In the genomic region with DNA sequence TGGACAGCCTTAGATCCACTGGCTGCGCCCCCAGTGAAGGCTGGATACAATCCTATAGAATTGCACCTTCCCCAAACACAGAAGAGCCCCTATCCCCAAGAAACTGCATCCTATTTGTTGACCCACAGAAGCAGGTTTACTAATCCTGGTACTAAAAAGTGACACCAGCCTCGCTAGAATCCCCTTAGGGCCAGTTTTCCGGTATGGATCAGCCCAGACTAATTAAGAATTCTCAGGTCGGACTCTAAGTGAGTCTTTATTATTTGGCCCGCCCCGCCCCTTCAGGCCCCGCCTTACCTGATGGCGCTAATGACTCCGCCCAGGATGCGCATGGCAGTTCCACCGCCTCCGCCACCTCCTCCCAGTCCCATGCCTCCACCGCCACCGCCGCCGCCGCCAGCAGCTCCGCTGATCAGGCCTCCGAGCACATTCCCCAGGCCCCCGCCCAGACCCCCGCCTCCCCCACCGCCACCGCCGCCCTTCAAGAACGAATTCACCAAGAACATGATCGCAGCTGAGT, we compare ENCODE assay signal across 8 mouse cellular contexts. TPM values are rescaled to one million over a fixed set of nuclear protein-coding genes. Genes with fewer than 3 reads are reported as not detected.
DNase-seq lines count a peak whose midpoint lies in the region; ATAC-seq and TF ChIP-seq lines count a peak whose summit lies in the region.

No protein-coding gene starts in this region.

- H3K36me3 ChIP-seq in embryonic facial prominence, embryonic 13.5 days = peaks cover 37% of the 10 kb centered on the region
- peaks cover 42% of the 10 kb centered on the region for H3K36me3 ChIP-seq in heart, embryonic 14.5 days (ENCODE audit: control insufficient read depth, insufficient read depth, low read length)
- H3K36me3 ChIP-seq in kidney, postnatal 0 days (ENCODE audit: insufficient read depth, low read length) = peaks cover 25% of the 10 kb centered on the region
- peaks cover 12% of the 10 kb centered on the region for H3K36me3 ChIP-seq in liver, embryonic 16.5 days (ENCODE audit: control insufficient read depth, insufficient read depth)
- 0 out of 2 replicates have a peak, but pooled peaks cover 5% of the 10 kb centered on the region for H3K36me3 ChIP-seq in neural tube, embryonic 11.5 days (ENCODE audit: control insufficient read depth, insufficient read depth, low read length)
- peaks cover 27% of the 10 kb centered on the region for H3K36me3 ChIP-seq in stomach, embryonic 15.5 days

- 1% methylated on average over 23 of the region's 26 CpGs for WGBS in embryonic facial prominence, embryonic 13.5 days
- WGBS in heart, embryonic 14.5 days = 1% methylated on average over 26 of the region's 26 CpGs
- 1% methylated on average over 25 of the region's 26 CpGs for WGBS in kidney, postnatal 0 days
- 1% methylated on average over 25 of the region's 26 CpGs for WGBS in liver, embryonic 16.5 days (ENCODE audit: insufficient replicate concordance)
- WGBS in neural tube, embryonic 11.5 days = under 1% methylated on average over 22 of the region's 26 CpGs
- 2% methylated on average over 25 of the region's 26 CpGs for WGBS in stomach, embryonic 15.5 days

- peak overlapping the region; percentile 80 for H3K4me2 ChIP-seq in embryonic facial prominence, embryonic 13.5 days
- H3K4me2 ChIP-seq in heart, embryonic 14.5 days (ENCODE audit: low read length) = peak overlapping the region; percentile 87
- H3K4me2 ChIP-seq in kidney, postnatal 0 days (ENCODE audit: low read length) = peak overlapping the region; percentile 83
- peak overlapping the region; percentile 90 for H3K4me2 ChIP-seq in liver, embryonic 16.5 days (ENCODE audit: low read depth, low read length)
- peak overlapping the region; percentile 81 for H3K4me2 ChIP-seq in neural tube, embryonic 11.5 days (ENCODE audit: low read depth)
- H3K4me2 ChIP-seq in stomach, embryonic 15.5 days = peak overlapping the region; percentile 68

- peak overlapping the region; percentile 84 for H3K9ac ChIP-seq in embryonic facial prominence, embryonic 13.5 days
- H3K9ac ChIP-seq in heart, embryonic 14.5 days (ENCODE audit: low read length) = peak overlapping the region; percentile 86
- H3K9ac ChIP-seq in kidney, postnatal 0 days (ENCODE audit: low read depth, low read length) = peak overlapping the region; percentile 81
- H3K9ac ChIP-seq in liver, embryonic 16.5 days (ENCODE audit: low read depth, low read length) = peak overlapping the region; percentile 80
- peak overlapping the region; percentile 64 for H3K9ac ChIP-seq in neural tube, embryonic 11.5 days (ENCODE audit: low read length)
- H3K9ac ChIP-seq in stomach, embryonic 15.5 days = peak overlapping the region; percentile 19; the same call in 1 of the 2 replicates

- no peak for TF ChIP-seq CTCF in kidney, postnatal 0 days (IDR thresholded peaks at IDR 0.05; ENCODE audit: low read depth)

- peak; percentile 33; the same call in 1 of the 2 replicates for ATAC-seq in embryonic facial prominence, embryonic 13.5 days (ENCODE audit: insufficient number of reproducible peaks, insufficient read depth, low FRiP score, low TSS enrichment, low read depth)
- ATAC-seq in heart, embryonic 14.5 days (ENCODE audit: insufficient number of reproducible peaks, insufficient read depth, low FRiP score, low read depth) = peak; percentile 52
- ATAC-seq in kidney, postnatal 0 days (replicated peaks; ENCODE audit: low FRiP score, low read depth) = 0 out of 2 replicates have a peak, but pooled peaks have one; percentile 25
- ATAC-seq in liver, embryonic 16.5 days (ENCODE audit: low read depth) = peak; percentile 82
- ATAC-seq in neural tube, embryonic 11.5 days (ENCODE audit: insufficient read depth, low FRiP score, low TSS enrichment) = 0 out of 2 replicates have a peak, but pooled peaks have one; percentile 37
- peak; percentile 69 for ATAC-seq in stomach, embryonic 15.5 days (ENCODE audit: insufficient read depth, low FRiP score, low read depth)

- no peaks in the 10 kb centered on the region for H3K9me3 ChIP-seq in embryonic facial prominence, embryonic 13.5 days
- no peaks in the 10 kb centered on the region for H3K9me3 ChIP-seq in heart, embryonic 14.5 days (ENCODE audit: control insufficient read depth, low read length)
- H3K9me3 ChIP-seq in kidney, postnatal 0 days (replicated peaks; ENCODE audit: low read length) = no peaks in the 10 kb centered on the region
- H3K9me3 ChIP-seq in liver, embryonic 16.5 days (replicated peaks; ENCODE audit: control insufficient read depth, low read length) = no peaks in the 10 kb centered on the region
- no peaks in the 10 kb centered on the region for H3K9me3 ChIP-seq in neural tube, embryonic 11.5 days (ENCODE audit: control insufficient read depth, low read length)
- H3K9me3 ChIP-seq in stomach, embryonic 15.5 days = no peaks in the 10 kb centered on the region

- peaks cover 21% of the 10 kb centered on the region for H3K4me1 ChIP-seq in embryonic facial prominence, embryonic 13.5 days
- H3K4me1 ChIP-seq in heart, embryonic 14.5 days (ENCODE audit: control insufficient read depth in 2 of 2, insufficient read depth in 2 of 2, low read length in 2 of 2) = peaks cover 12 to 16% of the 10 kb centered on the region in 2 experiments
- peaks cover 20% of the 10 kb centered on the region for H3K4me1 ChIP-seq in kidney, postnatal 0 days (replicated peaks; ENCODE audit: insufficient read depth, low read length)
- H3K4me1 ChIP-seq in liver, embryonic 16.5 days (ENCODE audit: control insufficient read depth, low read depth, low read length) = peaks cover 26% of the 10 kb centered on the region
- H3K4me1 ChIP-seq in neural tube, embryonic 11.5 days (ENCODE audit: control insufficient read depth, insufficient read depth, low read length) = peaks cover 7% of the 10 kb centered on the region
- peaks cover 25% of the 10 kb centered on the region for H3K4me1 ChIP-seq in stomach, embryonic 15.5 days

- peak overlapping the region; percentile 81 for H3K4me3 ChIP-seq in embryonic facial prominence, embryonic 13.5 days
- H3K4me3 ChIP-seq in heart, embryonic 14.5 days (ENCODE audit: control insufficient read depth in 1 of 2, insufficient read depth in 1 of 2, low read depth in 1 of 2, low read length in 2 of 2) = peak overlapping the region; percentile 71 to 75
- H3K4me3 ChIP-seq in kidney, postnatal 0 days (replicated peaks; ENCODE audit: low read depth, low read length) = peak overlapping the region; percentile 70
- H3K4me3 ChIP-seq in liver, embryonic 16.5 days (ENCODE audit: low read depth, low read length) = peak overlapping the region; percentile 79
- H3K4me3 ChIP-seq in neural tube, embryonic 11.5 days (ENCODE audit: low read depth, low read length) = peak overlapping the region; percentile 66
- H3K4me3 ChIP-seq in stomach, embryonic 15.5 days (replicated peaks) = peak overlapping the region; percentile 86

- no peaks in the 10 kb centered on the region for H3K27me3 ChIP-seq in embryonic facial prominence, embryonic 13.5 days
- H3K27me3 ChIP-seq in heart, embryonic 14.5 days (ENCODE audit: control insufficient read depth, insufficient read depth, low read length) = no peaks in the 10 kb centered on the region
- H3K27me3 ChIP-seq in kidney, postnatal 0 days (ENCODE audit: insufficient read depth, low read length) = no peaks in the 10 kb centered on the region
- H3K27me3 ChIP-seq in liver, embryonic 16.5 days (ENCODE audit: control insufficient read depth, insufficient read depth, low read depth, low read length) = no peaks in the 10 kb centered on the region
- H3K27me3 ChIP-seq in neural tube, embryonic 11.5 days (ENCODE audit: control insufficient read depth, insufficient read depth, low read length) = no peaks in the 10 kb centered on the region
- H3K27me3 ChIP-seq in stomach, embryonic 15.5 days (replicated peaks) = no peaks in the 10 kb centered on the region

- peak overlapping the region; percentile 90 for H3K27ac ChIP-seq in embryonic facial prominence, embryonic 13.5 days
- H3K27ac ChIP-seq in heart, embryonic 14.5 days (replicated peaks in 1 of 2; ENCODE audit: control insufficient read depth in 1 of 2, insufficient read depth in 1 of 2, low read depth in 2 of 2, low read length in 2 of 2) = peak overlapping the region in 1 of 2 experiments; percentile 87; a peak in 2 of 4 replicates
- peak overlapping the region; percentile 94 for H3K27ac ChIP-seq in kidney, postnatal 0 days
- H3K27ac ChIP-seq in liver, embryonic 16.5 days (ENCODE audit: low read length) = peak overlapping the region; percentile 91
- 0 out of 2 replicates have a peak overlapping the region, but pooled peaks have one; percentile 14 for H3K27ac ChIP-seq in neural tube, embryonic 11.5 days (ENCODE audit: low read depth, low read length)
- H3K27ac ChIP-seq in stomach, embryonic 15.5 days = peak overlapping the region; percentile 94

- peak; percentile 85 for DNase-seq in CD4-positive helper T cell, adult 2 months (ENCODE audit: low read depth, low spot score)
- DNase-seq in adrenal gland, postnatal 14 days = peak; percentile 88
- DNase-seq in kidney, postnatal 0 days (ENCODE audit: low spot score) = peak; percentile 89
- DNase-seq in neural tube, embryonic 11.5 days (ENCODE audit: low spot score) = peak; percentile 65

RNA-seq across cellular contexts. Expression of a gene that starts 5.0 kb away (rescaled TPM):
- total RNA-seq in adrenal gland, postnatal 14 days (2021) = 526 and 534 TPM in 2 replicates
- polyA plus RNA-seq in embryonic facial prominence, embryonic 13.5 days (2015; fragmentation: Nextera tagmentation; extraction: Ambion mirVana) = 92.0 and 110 TPM in 2 replicates
- polyA plus RNA-seq in heart, embryonic 14.5 days (2014; fragmentation: Nextera tagmentation; extraction: Ambion mirVana) = 63.0 and 73.7 TPM in 2 replicates
- polyA plus RNA-seq in kidney, postnatal 0 days (2015; fragmentation: Nextera tagmentation; extraction: Ambion mirVana) = 121 and 122 TPM in 2 replicates
- polyA plus RNA-seq in liver, embryonic 16.5 days (2015; fragmentation: Nextera tagmentation; extraction: Ambion mirVana) = 29.6 and 30.7 TPM in 2 replicates
- 45.8 and 51.8 TPM in 2 replicates for polyA plus RNA-seq in neural tube, embryonic 11.5 days (2014; fragmentation: Nextera tagmentation; extraction: Ambion mirVana)
- 106 and 111 TPM in 2 replicates for polyA plus RNA-seq in stomach, embryonic 15.5 days (2015; fragmentation: Nextera tagmentation; extraction: Ambion mirVana)

RNA-seq across cellular contexts. Expression of a gene that starts 9.7 kb away (rescaled TPM):
- 1,359 and 1,375 TPM in 2 replicates for total RNA-seq in adrenal gland, postnatal 14 days (2021)
- polyA plus RNA-seq in embryonic facial prominence, embryonic 13.5 days (2015; fragmentation: Nextera tagmentation; extraction: Ambion mirVana) = 3.7 and 4.7 TPM in 2 replicates
- 544 and 589 TPM in 2 replicates for polyA plus RNA-seq in heart, embryonic 14.5 days (2014; fragmentation: Nextera tagmentation; extraction: Ambion mirVana)
- polyA plus RNA-seq in kidney, postnatal 0 days (2015; fragmentation: Nextera tagmentation; extraction: Ambion mirVana) = 32.9 and 43.0 TPM in 2 replicates
- 6.6 and 9.1 TPM in 2 replicates for polyA plus RNA-seq in liver, embryonic 16.5 days (2015; fragmentation: Nextera tagmentation; extraction: Ambion mirVana)
- 4.5 and 5.7 TPM in 2 replicates for polyA plus RNA-seq in neural tube, embryonic 11.5 days (2014; fragmentation: Nextera tagmentation; extraction: Ambion mirVana)
- polyA plus RNA-seq in stomach, embryonic 15.5 days (2015; fragmentation: Nextera tagmentation; extraction: Ambion mirVana) = 13.8 and 22.0 TPM in 2 replicates

RNA-seq across cellular contexts. Expression of a gene that starts 24.1 kb away (rescaled TPM):
- 57.8 and 63.1 TPM in 2 replicates for total RNA-seq in adrenal gland, postnatal 14 days (2021)
- polyA plus RNA-seq in embryonic facial prominence, embryonic 13.5 days (2015; fragmentation: Nextera tagmentation; extraction: Ambion mirVana) = 23.7 and 24.2 TPM in 2 replicates
- 7.2 and 9.0 TPM in 2 replicates for polyA plus RNA-seq in heart, embryonic 14.5 days (2014; fragmentation: Nextera tagmentation; extraction: Ambion mirVana)
- 10.6 and 11.4 TPM in 2 replicates for polyA plus RNA-seq in kidney, postnatal 0 days (2015; fragmentation: Nextera tagmentation; extraction: Ambion mirVana)
- 3.7 TPM in 2 replicates for polyA plus RNA-seq in liver, embryonic 16.5 days (2015; fragmentation: Nextera tagmentation; extraction: Ambion mirVana)
- 14.3 and 15.1 TPM in 2 replicates for polyA plus RNA-seq in neural tube, embryonic 11.5 days (2014; fragmentation: Nextera tagmentation; extraction: Ambion mirVana)
- 15.0 and 18.0 TPM in 2 replicates for polyA plus RNA-seq in stomach, embryonic 15.5 days (2015; fragmentation: Nextera tagmentation; extraction: Ambion mirVana)

RNA-seq across cellular contexts. Expression of a gene that starts 38.1 kb away (rescaled TPM):
- total RNA-seq in adrenal gland, postnatal 14 days (2021) = 95.5 and 99.4 TPM in 2 replicates
- 180 and 201 TPM in 2 replicates for polyA plus RNA-seq in embryonic facial prominence, embryonic 13.5 days (2015; fragmentation: Nextera tagmentation; extraction: Ambion mirVana)
- 126 and 145 TPM in 2 replicates for polyA plus RNA-seq in heart, embryonic 14.5 days (2014; fragmentation: Nextera tagmentation; extraction: Ambion mirVana)
- 148 and 157 TPM in 2 replicates for polyA plus RNA-seq in kidney, postnatal 0 days (2015; fragmentation: Nextera tagmentation; extraction: Ambion mirVana)
- polyA plus RNA-seq in liver, embryonic 16.5 days (2015; fragmentation: Nextera tagmentation; extraction: Ambion mirVana) = 36.5 and 39.4 TPM in 2 replicates
- polyA plus RNA-seq in neural tube, embryonic 11.5 days (2014; fragmentation: Nextera tagmentation; extraction: Ambion mirVana) = 179 and 195 TPM in 2 replicates
- 129 and 139 TPM in 2 replicates for polyA plus RNA-seq in stomach, embryonic 15.5 days (2015; fragmentation: Nextera tagmentation; extraction: Ambion mirVana)

RNA-seq across cellular contexts. Expression of a gene that starts 38.4 kb away (rescaled TPM):
- 67.7 and 75.4 TPM in 2 replicates for total RNA-seq in adrenal gland, postnatal 14 days (2021)
- 213 and 214 TPM in 2 replicates for polyA plus RNA-seq in embryonic facial prominence, embryonic 13.5 days (2015; fragmentation: Nextera tagmentation; extraction: Ambion mirVana)
- 137 and 144 TPM in 2 replicates for polyA plus RNA-seq in heart, embryonic 14.5 days (2014; fragmentation: Nextera tagmentation; extraction: Ambion mirVana)
- 176 and 179 TPM in 2 replicates for polyA plus RNA-seq in kidney, postnatal 0 days (2015; fragmentation: Nextera tagmentation; extraction: Ambion mirVana)
- 34.4 and 37.8 TPM in 2 replicates for polyA plus RNA-seq in liver, embryonic 16.5 days (2015; fragmentation: Nextera tagmentation; extraction: Ambion mirVana)
- polyA plus RNA-seq in neural tube, embryonic 11.5 days (2014; fragmentation: Nextera tagmentation; extraction: Ambion mirVana) = 268 and 302 TPM in 2 replicates
- 138 and 158 TPM in 2 replicates for polyA plus RNA-seq in stomach, embryonic 15.5 days (2015; fragmentation: Nextera tagmentation; extraction: Ambion mirVana)

Comparison
In these comparisons a context has a peak if more than half of its experiments do, and no peak if none do; other contexts are left out.
1. ATAC-seq: peak in every context shown above with its lines; median percentile 82 in liver, embryonic 16.5 days; 69 in stomach, embryonic 15.5 days; 52 in heart, embryonic 14.5 days; 37 in neural tube, embryonic 11.5 days; 33 in embryonic facial prominence, embryonic 13.5 days; 25 in kidney, postnatal 0 days.
2. H3K9ac ChIP-seq: peak in every context shown above with its lines; median percentile 86 in heart, embryonic 14.5 days; 84 in embryonic facial prominence, embryonic 13.5 days; 81 in kidney, postnatal 0 days; 80 in liver, embryonic 16.5 days; 64 in neural tube, embryonic 11.5 days; 19 in stomach, embryonic 15.5 days.
3. RNA of a gene that starts 9.7 kb away (polyA plus RNA-seq): 544 to 589 TPM in heart, embryonic 14.5 days; 32.9 to 43.0 TPM in kidney, postnatal 0 days, 13.8 to 22.0 TPM in stomach, embryonic 15.5 days, 6.6 to 9.1 TPM in liver, embryonic 16.5 days, 4.5 to 5.7 TPM in neural tube, embryonic 11.5 days and 3.7 to 4.7 TPM in embryonic facial prominence, embryonic 13.5 days; every median in the first group is over 10 times any median in the second.
4. Peak in every context shown above with its lines, with median percentiles within 50 percentile points of each other: DNase-seq, H3K4me2 ChIP-seq and H3K4me3 ChIP-seq.